Comparison of ENCODE assay signal across 31 mouse cellular contexts in genomic region chr15:103542526-103542925, GRCm38 (mm10). TPM values are rescaled to one million over a fixed set of nuclear protein-coding genes. Genes with fewer than 3 reads are reported as not detected.
A peak's percentile ranks its signal among the peaks of the same experiment; 100 is the strongest.
DNase-seq lines count a peak whose midpoint lies in the region; ATAC-seq lines count a peak whose summit lies in the region.
"Had no signal": no experiment of that assay in that cellular context is flagged by ENCODE, and none has a peak within 500 bp of the region (broad histone marks: within the 10 kb centered on the region; RNA-seq: fewer than 3 reads in every experiment).

No protein-coding gene starts in this region.

- H3K27ac ChIP-seq in kidney, embryonic 14.5 days (ENCODE audit: low read depth, low read length) = no peak overlapping the region
- no peak overlapping the region for H3K27ac ChIP-seq in hindbrain, embryonic 10.5 days
- H3K27ac ChIP-seq: hindbrain, embryonic 13.5 days; liver, embryonic 12.5 days; midbrain, embryonic 13.5 days had no signal

- H3K4me3 ChIP-seq in kidney, embryonic 14.5 days (ENCODE audit: low read length) = no peak overlapping the region
- H3K4me3 ChIP-seq in hindbrain, embryonic 10.5 days = no peak overlapping the region
- H3K4me3 ChIP-seq: hindbrain, embryonic 13.5 days; liver, embryonic 12.5 days; midbrain, embryonic 13.5 days had no signal

- no peak overlapping the region for H3K4me2 ChIP-seq in kidney, embryonic 14.5 days (replicated peaks; ENCODE audit: low read depth, low read length)
- H3K4me2 ChIP-seq: heart, embryonic 11.5 days; hindbrain, embryonic 13.5 days; liver, embryonic 12.5 days; midbrain, embryonic 13.5 days had no signal

- no peak overlapping the region for H3K9ac ChIP-seq in kidney, embryonic 14.5 days (ENCODE audit: low read depth, low read length)
- H3K9ac ChIP-seq: hindbrain, embryonic 13.5 days; liver, embryonic 12.5 days; liver, postnatal 0 days; midbrain, embryonic 13.5 days had no signal

- 0 out of 2 replicates have a peak, but pooled peaks cover 6% of the 10 kb centered on the region for H3K27me3 ChIP-seq in kidney, embryonic 14.5 days (ENCODE audit: control insufficient read depth, insufficient read depth, low read length)
- H3K27me3 ChIP-seq in hindbrain, embryonic 10.5 days (ENCODE audit: insufficient read depth, poor library complexity, severe bottlenecking) = peaks cover 27% of the 10 kb centered on the region
- H3K27me3 ChIP-seq: CH12.LX had no signal

- peak; percentile 46 for DNase-seq in heart, adult 11 months
- no peak for DNase-seq in heart, adult 9 months (ENCODE audit: low spot score in 2 of 2)
- DNase-seq in kidney, adult 8-10 months = peak; percentile 55 to 85
- DNase-seq in kidney, adult 9 months = peak; percentile 76
- DNase-seq in kidney, postnatal 36 days = peak; percentile 55 to 73
- no peak for DNase-seq in hindbrain, embryonic 10.5 days (ENCODE audit: low spot score)
- DNase-seq: adrenal gland, postnatal 10 days; cerebellum, adult 8-10 months; cerebellum, postnatal 25 days; gastrocnemius, postnatal 14 days; heart, postnatal 36 days; layer of hippocampus, postnatal 36 days; left cerebral cortex, postnatal 4 days; liver, postnatal 0 days; lung, postnatal 36 days; thymus, adult 2 months; thymus, postnatal 4 days had no signal

- no peak for ATAC-seq in kidney, embryonic 14.5 days (ENCODE audit: low FRiP score, low TSS enrichment)
- ATAC-seq: forebrain, embryonic 14.5 days; liver, embryonic 12.5 days; liver, postnatal 0 days; midbrain, embryonic 13.5 days had no signal

- peaks cover 9% of the 10 kb centered on the region; the same call in 1 of the 2 replicates for H3K4me1 ChIP-seq in kidney, embryonic 14.5 days (ENCODE audit: control insufficient read depth, insufficient read depth, low read length)
- peaks cover 22% of the 10 kb centered on the region for H3K4me1 ChIP-seq in hindbrain, embryonic 10.5 days (replicated peaks)
- H3K4me1 ChIP-seq: liver, embryonic 12.5 days had no signal

- H3K9me3 ChIP-seq in kidney, embryonic 14.5 days (ENCODE audit: control insufficient read depth, low read length) = no peaks in the 10 kb centered on the region
- H3K9me3 ChIP-seq in hindbrain, embryonic 10.5 days = no peaks in the 10 kb centered on the region
- H3K9me3 ChIP-seq: hindbrain, embryonic 13.5 days; liver, embryonic 12.5 days; midbrain, embryonic 13.5 days had no signal

- H3K36me3 ChIP-seq in kidney, embryonic 14.5 days (ENCODE audit: control insufficient read depth, insufficient read depth, low read length) = no peaks in the 10 kb centered on the region
- H3K36me3 ChIP-seq in hindbrain, embryonic 10.5 days = no peaks in the 10 kb centered on the region
- H3K36me3 ChIP-seq: hindbrain, embryonic 13.5 days; liver, embryonic 12.5 days; midbrain, embryonic 13.5 days had no signal

RNA-seq across cellular contexts. Expression of gene Ppp1r1a, which starts 4.7 kb away (rescaled TPM):
- 19.2 and 21.2 TPM in 2 replicates for polyA plus RNA-seq in kidney, embryonic 14.5 days (2014; fragmentation: Nextera tagmentation; extraction: Ambion mirVana)
- 37.7 and 56.5 TPM in 2 replicates for polyA plus RNA-seq in hindbrain, embryonic 10.5 days (2016; fragmentation: Nextera tagmentation; extraction: Ambion mirVana)

RNA-seq across cellular contexts. Expression of gene Glycam1, which starts 22.4 kb away (rescaled TPM):
- polyA plus RNA-seq in kidney, embryonic 14.5 days (2014; fragmentation: Nextera tagmentation; extraction: Ambion mirVana) = not detected in 2 replicates
- polyA plus RNA-seq in hindbrain, embryonic 10.5 days (2016; fragmentation: Nextera tagmentation; extraction: Ambion mirVana) = not detected in 2 replicates
- polyA plus RNA-seq: C2C12; embryonic facial prominence, embryonic 11.5 days; forebrain, embryonic 14.5 days; heart, embryonic 11.5 days; heart, embryonic 16.5 days; hindbrain, embryonic 13.5 days; limb, embryonic 14.5 days; liver, embryonic 12.5 days; liver, postnatal 0 days; lung, embryonic 16.5 days; midbrain, embryonic 13.5 days; neural tube, embryonic 14.5 days; stomach, embryonic 16.5 days; thymus, adult 2 months had no signal

RNA-seq across cellular contexts. Expression of gene Pde1b, which starts 39.7 kb away (rescaled TPM):
- polyA plus RNA-seq in kidney, embryonic 14.5 days (2014; fragmentation: Nextera tagmentation; extraction: Ambion mirVana) = 3.1 and 4.9 TPM in 2 replicates
- 26.8 and 44.9 TPM in 2 replicates for polyA plus RNA-seq in hindbrain, embryonic 10.5 days (2016; fragmentation: Nextera tagmentation; extraction: Ambion mirVana)

Comparison
In these comparisons a context has a peak if more than half of its experiments do, and no peak if none do; other contexts are left out.
1. DNase-seq: peak in heart, adult 11 months (single experiment), kidney, adult 8-10 months (2 of 2), kidney, adult 9 months (single experiment) and kidney, postnatal 36 days (2 of 2); none in heart, adult 9 months (0 of 2) and hindbrain, embryonic 10.5 days (single experiment).